Mouse (Mus musculus): ENCODE results near the gene Mtmr2. TPM values are rescaled to one million over a fixed set of nuclear protein-coding genes. Genes with fewer than 3 reads are reported as not detected.
A peak's percentile ranks its signal among the peaks of the same experiment; 100 is the strongest.
"Not testable (repeated sequence)": the region's sequence is repeated elsewhere in the genome, so short reads cannot be mapped to it uniquely, and the experiment has no call there.

Mtmr2 gene
- total and polyA plus RNA-seq, 3 experiments: 19.7 to 42.6 (median 34.7) TPM

GRCm38 (mm10) chr9:13790864-13791263, 42.7 kb downstream of the Mtmr2 start:
- H3K9ac ChIP-seq (ENCODE audit: insufficient read depth, low read depth); dilution Hi-C loops (cut with MboI; ENCODE audit: extremely low pct_ligation_motif_present, extremely low pct_unique_long_range_greater_than_20kb, low sequenced_read_pairs); H3K27ac ChIP-seq (ENCODE audit: insufficient read depth, low read depth); H3K27me3 ChIP-seq (replicated peaks); H3K79me2 ChIP-seq (replicated peaks; ENCODE audit: control insufficient read depth, extremely low read depth, insufficient read depth, poor library complexity, severe bottlenecking); in situ Hi-C loops (cut with MboI; ENCODE audit: low pct_ligation_motif_present, low pct_unique_long_range_greater_than_20kb, low sequenced_read_pairs); H3K4me3 ChIP-seq (replicated peaks in 1 of 3; ENCODE audit: low read depth in 2 of 3, low read length in 2 of 3, poor library complexity in 1 of 3); H3K9me3 ChIP-seq (replicated peaks; ENCODE audit: low read length); H3K4me2 ChIP-seq (ENCODE audit: insufficient read depth, low read depth, poor library complexity, severe bottlenecking); H3K4me1 ChIP-seq (ENCODE audit: control insufficient read depth in 1 of 2, insufficient read depth in 2 of 2); DNase-seq (ENCODE audit: extremely low read depth): not testable (repeated sequence)
- TF ChIP-seq ZNF384 (IDR thresholded peaks at IDR 0.05; ENCODE audit: low read depth, low read length): 0 out of 2 replicates have a peak, but pooled peaks have one; percentile 20
- peaks cover 32 to 79% of the 10 kb centered on the region in 2 experiments for H3K36me3 ChIP-seq (replicated peaks in 1 of 2; ENCODE audit: control insufficient read depth in 1 of 2, insufficient read depth in 1 of 2, low read length in 1 of 2)

- H3K79me2 ChIP-seq (replicated peaks; ENCODE audit: control insufficient read depth, extremely low read depth, insufficient read depth, poor library complexity, severe bottlenecking): no peaks in the 10 kb centered on the region
- TF ChIP-seq MAZ (IDR thresholded peaks at IDR 0.05; ENCODE audit: low read depth, low read length) (no peak), CTCF (conservative IDR thresholded peaks at IDR 0.05 in 1 of 2, IDR thresholded peaks at IDR 0.05 in 1 of 2; ENCODE audit: low read depth in 2 of 2, low read length in 2 of 2) (peak in 1 of 2 experiments; percentile 4; a peak in 1 of 4 replicates)
- no peak for DNase-seq (ENCODE audit: extremely low read depth)
- H3K36me3 ChIP-seq (replicated peaks in 1 of 2; ENCODE audit: control insufficient read depth in 1 of 2, insufficient read depth in 1 of 2, low read length in 1 of 2): peaks cover 37 to 77% of the 10 kb centered on the region in 2 experiments
- dilution Hi-C loops (cut with MboI; ENCODE audit: extremely low pct_ligation_motif_present, extremely low pct_unique_long_range_greater_than_20kb, low sequenced_read_pairs): no loop called here
- in situ Hi-C loops (cut with MboI; ENCODE audit: low pct_ligation_motif_present, low pct_unique_long_range_greater_than_20kb, low sequenced_read_pairs): no loop called here
- H3K9me3 ChIP-seq (replicated peaks; ENCODE audit: low read length): no peaks in the 10 kb centered on the region
- no peak overlapping the region for H3K4me3 ChIP-seq (replicated peaks in 1 of 3; ENCODE audit: low read depth in 2 of 3, low read length in 2 of 3, poor library complexity in 1 of 3)
- H3K4me2 ChIP-seq (ENCODE audit: insufficient read depth, low read depth, poor library complexity, severe bottlenecking): no peak overlapping the region
- H3K27ac ChIP-seq (ENCODE audit: insufficient read depth, low read depth): no peak overlapping the region
- no peaks in the 10 kb centered on the region for H3K4me1 ChIP-seq (ENCODE audit: control insufficient read depth in 1 of 2, insufficient read depth in 2 of 2)
- no peaks in the 10 kb centered on the region for H3K27me3 ChIP-seq (replicated peaks)
- H3K9ac ChIP-seq (ENCODE audit: insufficient read depth, low read depth): no peak overlapping the region
Observed at GRCm38 (mm10) chr9:13794302-13794701, 46.1 kb downstream of the Mtmr2 start.

- peaks cover 40 to 77% of the 10 kb centered on the region in 2 experiments for H3K36me3 ChIP-seq (replicated peaks in 1 of 2; ENCODE audit: control insufficient read depth in 1 of 2, insufficient read depth in 1 of 2, low read length in 1 of 2)
- no peak for DNase-seq (ENCODE audit: extremely low read depth)
- H3K4me1 ChIP-seq (ENCODE audit: control insufficient read depth in 1 of 2, insufficient read depth in 2 of 2): no peaks in the 10 kb centered on the region
- no peak overlapping the region for H3K9ac ChIP-seq (ENCODE audit: insufficient read depth, low read depth)
- in situ Hi-C loops (cut with MboI; ENCODE audit: low pct_ligation_motif_present, low pct_unique_long_range_greater_than_20kb, low sequenced_read_pairs): no loop called here
- TF ChIP-seq NELFE (IDR thresholded peaks at IDR 0.05; ENCODE audit: low read depth, low read length) (no peak), E2F4 (IDR thresholded peaks at IDR 0.05; ENCODE audit: insufficient replicate concordance, low read depth, low read length) (no peak), POLR2AphosphoS2 (IDR thresholded peaks at IDR 0.05; ENCODE audit: low read depth, low read length) (no peak), ZC3H11A (IDR thresholded peaks at IDR 0.05; ENCODE audit: low read depth, low read length) (no peak), USF2 (conservative IDR thresholded peaks at IDR 0.05; ENCODE audit: low read depth, low read length) (no peak), ELF1 (IDR thresholded peaks at IDR 0.05; ENCODE audit: low read depth, low read length) (no peak), ZKSCAN1 (IDR thresholded peaks at IDR 0.05; ENCODE audit: borderline replicate concordance, low read depth, low read length) (no peak), MEF2A (IDR thresholded peaks at IDR 0.05; ENCODE audit: borderline replicate concordance, low read depth, low read length) (no peak), RAD21 (IDR thresholded peaks at IDR 0.05; ENCODE audit: low read depth, low read length) (no peak), NRF1 (IDR thresholded peaks at IDR 0.05; ENCODE audit: low read depth, low read length) (no peak), MYC (IDR thresholded peaks at IDR 0.05; ENCODE audit: low read depth, low read length) (no peak)
- no peak overlapping the region for H3K27ac ChIP-seq (ENCODE audit: insufficient read depth, low read depth)
- no peaks in the 10 kb centered on the region for H3K79me2 ChIP-seq (replicated peaks; ENCODE audit: control insufficient read depth, extremely low read depth, insufficient read depth, poor library complexity, severe bottlenecking)
- no peak overlapping the region for H3K4me2 ChIP-seq (ENCODE audit: insufficient read depth, low read depth, poor library complexity, severe bottlenecking)
- no peaks in the 10 kb centered on the region for H3K9me3 ChIP-seq (replicated peaks; ENCODE audit: low read length)
- H3K4me3 ChIP-seq (replicated peaks in 1 of 3; ENCODE audit: low read depth in 2 of 3, low read length in 2 of 3, poor library complexity in 1 of 3): no peak overlapping the region
- dilution Hi-C loops (cut with MboI; ENCODE audit: extremely low pct_ligation_motif_present, extremely low pct_unique_long_range_greater_than_20kb, low sequenced_read_pairs): no loop called here
- no peaks in the 10 kb centered on the region for H3K27me3 ChIP-seq (replicated peaks)
Observed at GRCm38 (mm10) chr9:13794756-13795155, 46.5 kb downstream of the Mtmr2 start.

All from CH12.LX (cell line).